Mouse (Mus musculus) central nervous system, embryonic 18 days (tissue): ENCODE results near the gene Rcbtb2. TPM values are rescaled to one million over a fixed set of nuclear protein-coding genes. Genes with fewer than 3 reads are reported as not detected.

Experiments used
- polyA plus RNA-seq: library from polyadenylated mRNA; depleted of rRNA; stranded (reverse); fragments of >200 nt; gene quantifications from 2 replicates; pipeline ENCODE4 v1.2.3, GENCODE M21; 2012; rRNA removed

Rcbtb2 gene
- 44.9 and 50.4 TPM in 2 replicates for polyA plus RNA-seq

DNA sequence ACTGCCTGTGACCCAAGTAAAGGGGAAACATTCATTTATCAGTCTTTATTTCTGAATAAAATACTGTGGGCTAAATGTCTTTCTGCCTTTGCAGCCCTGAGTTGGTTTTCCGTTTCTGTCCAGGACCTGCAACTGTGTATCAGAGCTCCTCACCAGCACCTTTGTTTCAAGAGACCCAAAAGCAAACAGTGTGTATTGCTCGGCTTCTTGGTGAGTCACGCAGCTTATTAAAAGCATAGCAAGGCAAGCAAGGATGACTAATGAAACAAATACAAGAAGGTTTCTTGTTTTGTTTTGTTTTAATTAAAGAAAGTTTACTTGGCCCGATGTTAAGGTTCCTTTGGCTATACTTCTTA, at the start of gene Rcbtb2:
Gene Rcbtb2 (plus strand): TSS at position 115 of the 356 bp plus-strand sequence.

GRCm38 (mm10) chr14:73237848-73238321, 115.0 kb downstream of the Rcbtb2 start, which contains the start of gene Lpar6:
TSS of gene Lpar6 (plus strand) at chr14:73237895.

Other genes with a start within 250 kb of the Rcbtb2 start
- 0.40 and 0.49 TPM in 2 replicates for gene Cysltr2, start 73.9 kb upstream of the Rcbtb2 start, polyA plus RNA-seq
- 2.3 and 2.7 TPM in 2 replicates for gene Lpar6, start 114.9 kb downstream of the Rcbtb2 start, polyA plus RNA-seq
- gene Rb1, start 202.8 kb downstream of the Rcbtb2 start, polyA plus RNA-seq: 29.6 and 32.2 TPM in 2 replicates